Mouse (Mus musculus) neural tube, embryonic 12.5 days (tissue): ENCODE measurements around the gene Mef2c. TPM values are rescaled to one million over a fixed set of nuclear protein-coding genes. Genes with fewer than 3 reads are reported as not detected.

ENCODE experiments used
- ATAC-seq: fragments of 200-750 bp; cut with Nextera tagmentation; 2 replicates; pipeline ENCODE4 v1.8.0; 2017; ENCODE audit warnings: low read depth, mild to moderate bottlenecking, moderate TSS enrichment, moderate library complexity; ENCODE audit not compliant: low FRiP score
- H3K27ac ChIP-seq: fragments of 300-500 bp; sonication (generic); 2 replicates; pipeline ENCODE4 v1.5.1; 2016
- H3K27me3 ChIP-seq: fragments of 300-500 bp; sonication (generic); replicated peaks from 2 replicates; pipeline ENCODE4 v1.6.1; 2016; ENCODE audit warnings: mild to moderate bottlenecking
- H3K36me3 ChIP-seq: fragments of 300-500 bp; sonication (generic); 2 replicates; pipeline ENCODE4 v1.6.1; 2016; ENCODE audit warnings: mild to moderate bottlenecking
- H3K4me1 ChIP-seq: fragments of 300-500 bp; sonication (generic); 2 replicates; pipeline ENCODE4 v1.6.1; 2016
- H3K4me2 ChIP-seq: fragments of 300-500 bp; sonication (generic); replicated peaks from 2 replicates; pipeline ENCODE4 v1.6.1; 2016; ENCODE audit warnings: mild to moderate bottlenecking
- H3K4me3 ChIP-seq: fragments of 300-500 bp; sonication (generic); 2 replicates; pipeline ENCODE4 v1.5.1; 2016
- H3K9ac ChIP-seq: fragments of 300-500 bp; sonication (generic); 2 replicates; pipeline ENCODE4 v1.6.1; 2016; ENCODE audit warnings: mild to moderate bottlenecking
- H3K9me3 ChIP-seq: fragments of 300-500 bp; sonication (generic); 2 replicates; pipeline ENCODE4 v1.6.1; 2016; ENCODE audit warnings: mild to moderate bottlenecking
- WGBS: fragments of 180-500 bp; shearing (Covaris S2); methylation state at CpG from one replicate; pipeline ENCODE4 v1.1.7; 2016; 5-methylcytosine and 5-hydroxymethylcytosine counted together
- polyA plus RNA-seq: library from polyadenylated mRNA; unstranded; fragments of >200 nt; fragmentation: Nextera tagmentation; extraction: Ambion mirVana; gene quantifications from 2 replicates; pipeline ENCODE4 v1.2.1, GENCODE M21; 2016

Mef2c gene
- polyA plus RNA-seq, 1 experiment from 2014 or later, result 32.8 TPM

DNA sequence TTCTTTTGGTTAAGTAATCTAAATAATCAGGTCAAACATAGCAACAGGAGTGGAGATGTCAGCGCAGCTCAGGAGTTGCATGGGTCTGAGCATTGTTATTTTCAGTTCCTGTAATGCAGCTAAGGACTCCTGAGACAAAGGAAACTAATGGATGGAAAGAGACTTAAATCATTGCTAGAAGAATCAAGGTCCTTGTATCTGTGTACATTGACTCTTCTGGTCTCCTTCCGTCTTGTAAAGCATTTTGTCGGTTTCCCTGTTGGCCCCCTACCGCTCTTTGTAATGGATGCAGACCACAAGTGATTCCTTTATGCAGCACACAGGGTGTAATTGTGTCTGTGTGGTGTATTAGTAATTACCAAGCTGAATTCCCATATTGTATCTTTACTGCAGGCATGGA lies 101.0 kb downstream of the Mef2c start:
- peak; percentile 62 for ATAC-seq
- H3K4me1 ChIP-seq, result peaks cover 9% of the 10 kb centered on the region; the same call in 1 of the 2 replicates
- H3K4me3 ChIP-seq, result no peak overlapping the region
- peak overlapping the region; percentile 18; the same call in 1 of the 2 replicates for H3K4me2 ChIP-seq
- H3K9me3 ChIP-seq, result no peaks in the 10 kb centered on the region
- no peak overlapping the region for H3K9ac ChIP-seq
- 16% methylated on average over 4 of the region's 4 CpGs for WGBS
- no peaks in the 10 kb centered on the region for H3K36me3 ChIP-seq
- no peak overlapping the region for H3K27ac ChIP-seq
- H3K27me3 ChIP-seq, result no peaks in the 10 kb centered on the region; the same call in 1 of the 2 replicates

DNA sequence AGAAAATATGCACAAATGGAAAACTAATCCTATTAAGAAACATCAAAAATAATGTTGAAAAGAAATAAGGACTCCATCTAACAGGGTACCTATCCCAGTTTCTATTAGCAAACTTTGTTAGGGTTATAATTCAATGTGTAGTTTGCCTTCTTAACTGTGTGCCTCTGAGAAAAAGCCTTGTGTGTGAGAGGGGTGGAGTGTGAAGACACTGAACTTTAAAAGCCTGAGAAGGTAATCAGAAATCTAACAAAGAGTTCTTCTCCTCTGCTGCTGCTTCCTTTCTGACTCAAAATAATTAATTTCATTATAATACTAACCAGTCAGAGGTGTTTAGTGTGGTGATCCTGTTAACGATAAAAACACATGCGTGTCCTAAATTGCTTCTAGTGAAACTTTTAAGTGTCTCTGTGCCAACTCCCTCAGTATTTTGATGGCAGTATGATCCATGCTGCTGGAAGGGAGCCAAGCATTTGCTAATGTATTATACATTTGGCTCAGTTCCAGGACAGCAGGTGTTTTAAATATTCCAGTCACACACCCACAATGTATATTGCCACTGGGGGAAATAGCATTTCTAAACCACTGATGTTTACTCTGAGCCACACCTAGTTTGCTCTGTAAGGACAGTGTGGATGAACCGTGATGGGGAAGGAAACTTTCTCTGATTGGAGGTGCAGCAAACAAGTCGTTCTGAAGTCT lies 104.2 kb downstream of the Mef2c start:
- ATAC-seq, result 0 out of 2 replicates have a peak, but pooled peaks have one; percentile 21

DNA sequence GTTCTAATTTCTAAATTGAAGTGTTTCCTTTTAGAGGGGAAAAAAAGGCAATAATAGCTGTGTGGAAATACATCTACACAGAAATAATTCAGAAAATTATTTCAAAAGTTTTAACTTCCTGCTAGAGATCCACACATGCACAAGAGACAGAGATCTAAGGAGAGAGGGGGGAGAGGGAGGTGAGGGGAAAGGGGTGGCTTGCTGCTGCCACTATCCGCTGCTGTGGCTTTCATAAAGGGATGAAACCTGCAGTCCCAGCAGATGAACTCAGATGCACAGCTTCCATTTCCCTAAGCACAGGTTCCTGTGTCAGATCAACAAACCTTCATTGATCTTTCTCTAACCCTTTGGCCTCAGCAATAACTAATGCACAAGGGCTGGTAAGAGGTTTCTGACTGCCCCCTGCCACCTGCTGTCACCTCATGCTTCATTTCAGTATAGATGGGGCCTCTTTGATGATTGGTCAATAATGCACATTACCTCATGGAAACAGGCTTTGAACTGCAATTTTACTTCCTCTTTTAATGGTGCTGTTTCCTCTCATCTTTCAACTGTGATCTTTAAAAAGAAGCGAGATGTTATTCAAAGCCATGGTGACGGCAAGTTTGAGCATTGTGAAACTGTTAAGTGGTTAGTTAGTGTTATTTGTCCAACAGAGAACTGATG lies 105.2 kb downstream of the Mef2c start:
- no peak overlapping the region for H3K27ac ChIP-seq
- H3K36me3 ChIP-seq, result no peaks in the 10 kb centered on the region
- H3K4me1 ChIP-seq, result peaks cover 9% of the 10 kb centered on the region; the same call in 1 of the 2 replicates
- no peaks in the 10 kb centered on the region for H3K9me3 ChIP-seq
- WGBS, result 55% methylated on average over 3 of the region's 3 CpGs
- no peak overlapping the region for H3K4me3 ChIP-seq
- no peaks in the 10 kb centered on the region; the same call in 1 of the 2 replicates for H3K27me3 ChIP-seq
- no peak overlapping the region for H3K9ac ChIP-seq
- ATAC-seq, result no peak
- no peak overlapping the region for H3K4me2 ChIP-seq

More for the DNA sequence above, 104.2 kb downstream of the Mef2c start:
- H3K9me3 ChIP-seq, result no peaks in the 10 kb centered on the region
- H3K4me3 ChIP-seq, result no peak overlapping the region
- H3K27me3 ChIP-seq, result no peaks in the 10 kb centered on the region; the same call in 1 of the 2 replicates
- H3K4me1 ChIP-seq, result peaks cover 9% of the 10 kb centered on the region; the same call in 1 of the 2 replicates
- no peak overlapping the region for H3K9ac ChIP-seq
- 59% methylated on average over 4 of the region's 4 CpGs for WGBS
- H3K4me2 ChIP-seq, result no peak overlapping the region
- H3K36me3 ChIP-seq, result no peaks in the 10 kb centered on the region
- no peak overlapping the region for H3K27ac ChIP-seq

DNA sequence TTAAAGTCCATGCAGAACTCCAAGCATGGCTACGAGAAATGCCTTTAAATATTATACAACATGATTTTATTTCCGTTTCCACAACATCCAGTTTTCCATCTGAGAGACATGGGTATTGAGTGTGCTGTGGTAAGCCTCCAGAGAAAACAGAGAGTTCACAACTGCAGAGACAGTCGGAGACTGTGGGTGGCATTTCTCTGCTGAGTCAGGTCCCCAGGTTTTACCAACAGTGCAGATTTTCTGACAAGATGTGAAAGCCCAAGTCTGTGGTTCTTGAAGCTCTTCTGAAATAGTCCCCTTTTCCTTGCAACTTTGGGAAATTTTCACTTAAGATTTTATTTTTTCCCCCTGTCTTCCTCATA lies 105.7 kb downstream of the Mef2c start:
- Histone ChIP-seq H3K9me3 (no peaks in the 10 kb centered on the region), H3K4me3 (no peak overlapping the region), H3K9ac (no peak overlapping the region), H3K4me2 (no peak overlapping the region), H3K36me3 (no peaks in the 10 kb centered on the region), H3K4me1 (peaks cover 9% of the 10 kb centered on the region; the same call in 1 of the 2 replicates), H3K27ac (no peak overlapping the region), H3K27me3 (no peaks in the 10 kb centered on the region; the same call in 1 of the 2 replicates)
- no peak for ATAC-seq
- 71% methylated on average over 3 of the region's 3 CpGs for WGBS

DNA sequence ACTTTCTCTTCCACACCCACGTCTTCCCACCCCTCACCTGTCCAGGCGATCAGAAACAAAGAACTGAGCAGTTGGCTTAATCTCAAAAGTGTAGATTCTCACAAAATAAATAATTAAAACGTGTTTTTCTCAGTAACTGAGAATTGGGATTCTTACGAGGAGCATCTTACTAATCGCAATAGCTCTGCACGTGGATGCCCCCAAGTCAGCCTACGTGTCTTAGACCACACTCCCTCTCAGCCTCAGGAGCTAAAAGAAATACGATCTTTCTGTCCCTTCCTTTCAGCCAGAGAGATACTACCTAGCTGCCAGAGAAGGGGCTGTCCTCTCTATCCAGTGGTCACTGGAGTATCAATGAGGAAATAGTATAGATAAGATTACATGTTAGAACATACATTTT lies 106.3 kb downstream of the Mef2c start:
- no peak for ATAC-seq
- no peak overlapping the region for H3K4me2 ChIP-seq
- H3K4me3 ChIP-seq, result no peak overlapping the region
- H3K27me3 ChIP-seq, result no peaks in the 10 kb centered on the region; the same call in 1 of the 2 replicates
- no peak overlapping the region for H3K27ac ChIP-seq
- no peaks in the 10 kb centered on the region for H3K9me3 ChIP-seq
- H3K4me1 ChIP-seq, result peaks cover 6% of the 10 kb centered on the region; the same call in 1 of the 2 replicates
- 86% methylated on average over 8 of the region's 8 CpGs for WGBS
- no peaks in the 10 kb centered on the region for H3K36me3 ChIP-seq
- no peak overlapping the region for H3K9ac ChIP-seq

DNA sequence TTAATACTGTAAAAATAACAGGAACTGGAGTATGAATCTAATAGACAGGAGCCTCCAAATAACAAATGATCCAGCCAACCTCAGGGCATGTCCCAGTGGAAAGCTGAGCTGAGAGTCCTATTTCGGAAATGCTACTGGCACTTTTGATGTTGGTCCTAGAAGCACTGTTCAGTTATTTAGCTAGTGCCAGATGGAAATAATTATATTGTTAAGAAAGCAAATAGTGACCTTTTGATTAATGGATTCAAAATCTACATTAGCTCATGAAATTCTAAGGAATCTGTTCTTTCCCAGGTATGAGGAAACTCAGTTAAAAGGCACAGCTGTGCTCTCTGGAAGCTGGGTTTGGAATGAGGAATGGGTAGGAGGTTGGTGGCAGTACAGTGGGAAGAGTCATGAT lies 108.4 kb downstream of the Mef2c start:
- no peak overlapping the region for H3K9ac ChIP-seq

DNA sequence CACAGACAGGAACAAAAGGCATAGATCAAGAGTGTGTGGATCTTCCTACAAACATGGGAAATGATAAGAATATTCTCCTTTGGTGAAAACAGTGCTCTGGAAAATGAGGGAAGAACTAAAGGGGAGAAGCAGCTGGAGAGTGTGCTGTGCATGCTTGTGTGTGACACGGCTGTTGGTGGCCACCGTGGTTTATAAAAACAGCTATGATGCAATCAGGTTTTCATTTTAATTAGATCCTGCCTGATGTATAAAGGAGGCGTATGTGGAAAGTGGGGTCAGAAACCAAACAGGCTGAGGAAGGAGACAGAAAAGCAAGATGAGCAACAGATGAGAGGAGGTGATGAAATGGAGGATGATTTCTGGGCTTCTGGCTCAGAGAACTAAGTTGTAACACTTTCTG lies 112.0 kb downstream of the Mef2c start:
- Histone ChIP-seq H3K9me3 (no peaks in the 10 kb centered on the region), H3K27me3 (no peaks in the 10 kb centered on the region), H3K4me3 (no peak overlapping the region), H3K36me3 (no peaks in the 10 kb centered on the region), H3K4me1 (no peaks in the 10 kb centered on the region), H3K27ac (no peak overlapping the region), H3K9ac (no peak overlapping the region), H3K4me2 (no peak overlapping the region)
- 92% methylated on average over 3 of the region's 3 CpGs for WGBS
- ATAC-seq, result no peak

More for the DNA sequence above, 108.4 kb downstream of the Mef2c start:
- Histone ChIP-seq H3K27ac (no peak overlapping the region), H3K9me3 (no peaks in the 10 kb centered on the region), H3K36me3 (no peaks in the 10 kb centered on the region), H3K4me3 (no peak overlapping the region), H3K4me1 (peaks cover 6% of the 10 kb centered on the region; the same call in 1 of the 2 replicates), H3K4me2 (no peak overlapping the region), H3K27me3 (no peaks in the 10 kb centered on the region; the same call in 1 of the 2 replicates)
- no peak for ATAC-seq
- 84% methylated on average over 1 of the region's 1 CpGs for WGBS

DNA sequence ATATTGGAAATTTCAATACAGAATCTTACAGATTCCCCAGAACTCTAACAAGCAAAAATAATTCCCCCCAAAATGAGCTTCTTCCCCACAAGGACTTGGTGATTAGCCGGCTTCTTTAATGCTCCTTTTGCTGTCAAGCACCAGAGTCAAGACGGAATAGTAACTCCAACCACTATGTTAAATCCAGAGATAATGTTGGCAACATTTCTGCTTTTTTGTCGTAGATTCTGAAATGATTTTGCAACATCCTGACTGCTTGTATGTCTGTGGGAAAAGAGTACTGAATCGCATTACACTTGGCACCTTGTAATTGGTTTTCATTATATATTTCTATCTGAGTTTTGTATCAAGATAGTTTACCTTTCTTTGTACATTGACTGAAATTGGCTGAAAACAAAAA lies 120.8 kb downstream of the Mef2c start:
- H3K27ac ChIP-seq, result no peak overlapping the region
- H3K9me3 ChIP-seq, result no peaks in the 10 kb centered on the region
- H3K4me2 ChIP-seq, result no peak overlapping the region
- H3K4me3 ChIP-seq, result no peak overlapping the region
- no peaks in the 10 kb centered on the region for H3K27me3 ChIP-seq
- H3K36me3 ChIP-seq, result no peaks in the 10 kb centered on the region
- 94% methylated on average over 4 of the region's 4 CpGs for WGBS
- H3K9ac ChIP-seq, result no peak overlapping the region
- no peaks in the 10 kb centered on the region for H3K4me1 ChIP-seq
- no peak for ATAC-seq

DNA sequence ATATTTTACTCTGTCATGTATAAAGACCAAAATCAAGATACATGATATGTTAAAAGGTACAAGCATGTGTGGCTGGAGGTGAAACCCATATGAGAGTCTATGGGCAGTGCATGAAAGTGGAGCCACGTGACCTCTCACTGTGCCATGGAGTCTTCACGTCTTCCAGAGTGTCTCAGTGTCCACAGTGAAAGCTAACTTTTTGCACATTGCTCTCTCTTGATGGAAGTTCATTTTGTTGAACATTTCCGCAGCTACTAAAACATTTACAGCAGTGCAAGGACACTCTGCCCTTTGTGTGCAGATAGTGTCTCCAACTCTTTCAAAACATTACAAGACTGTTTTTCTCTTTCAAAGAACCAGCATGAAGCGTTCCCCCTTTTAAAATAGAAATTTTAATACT lies 123.6 kb downstream of the Mef2c start:
- Histone ChIP-seq H3K4me1 (no peaks in the 10 kb centered on the region), H3K9me3 (no peaks in the 10 kb centered on the region), H3K36me3 (no peaks in the 10 kb centered on the region), H3K27me3 (no peaks in the 10 kb centered on the region), H3K4me3 (no peak overlapping the region), H3K9ac (no peak overlapping the region), H3K27ac (no peak overlapping the region), H3K4me2 (no peak overlapping the region)
- ATAC-seq, result no peak
- WGBS, result 87% methylated on average over 4 of the region's 4 CpGs

DNA sequence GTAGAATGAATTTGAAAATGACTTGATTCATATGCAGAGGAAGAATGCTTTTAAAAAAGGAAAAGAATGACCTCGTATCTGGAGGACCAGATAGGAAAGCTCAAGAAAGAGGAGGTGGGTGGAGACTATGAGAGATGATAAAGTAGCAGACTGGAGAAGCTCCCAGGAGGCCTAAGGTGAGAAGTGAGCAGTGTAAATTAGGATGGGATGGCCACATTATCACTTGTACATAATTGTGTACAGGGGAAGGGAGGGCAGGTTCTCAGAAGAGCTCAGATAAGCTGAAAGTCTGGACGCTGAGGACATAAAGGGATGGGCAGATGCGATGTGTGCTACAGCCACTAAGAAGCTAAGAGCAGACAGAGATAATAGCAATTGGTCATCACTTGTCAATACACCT lies 124.3 kb downstream of the Mef2c start:
- Histone ChIP-seq H3K9ac (no peak overlapping the region), H3K27me3 (no peaks in the 10 kb centered on the region), H3K4me1 (no peaks in the 10 kb centered on the region), H3K4me3 (no peak overlapping the region), H3K27ac (no peak overlapping the region), H3K4me2 (no peak overlapping the region), H3K36me3 (no peaks in the 10 kb centered on the region), H3K9me3 (no peaks in the 10 kb centered on the region)
- no peak for ATAC-seq
- WGBS, result 80% methylated on average over 3 of the region's 3 CpGs

DNA sequence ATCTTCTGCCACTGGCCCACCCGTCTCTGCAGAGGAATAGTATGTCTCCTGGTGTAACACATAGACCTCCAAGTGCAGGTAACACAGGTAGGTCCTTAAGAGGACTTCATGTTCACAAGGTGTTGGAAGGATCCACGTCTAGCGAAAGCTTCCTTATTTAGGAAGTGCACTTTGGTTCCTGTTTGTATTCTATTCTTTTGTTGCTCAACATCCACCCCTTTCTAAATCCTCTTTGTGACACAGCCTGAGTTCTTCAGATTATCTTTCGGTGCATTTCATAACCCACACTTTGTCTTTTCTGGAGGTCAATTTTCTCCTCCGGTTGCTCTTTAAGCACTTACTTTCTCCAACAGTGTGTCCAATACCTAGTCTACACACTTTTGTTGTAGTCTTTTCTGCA lies 129.3 kb downstream of the Mef2c start:
- H3K36me3 ChIP-seq, result no peaks in the 10 kb centered on the region
- WGBS, result 93% methylated on average over 5 of the region's 5 CpGs
- no peaks in the 10 kb centered on the region for H3K9me3 ChIP-seq
- no peak for ATAC-seq
- H3K27ac ChIP-seq, result no peak overlapping the region
- no peak overlapping the region for H3K4me3 ChIP-seq
- H3K4me2 ChIP-seq, result no peak overlapping the region
- H3K4me1 ChIP-seq, result no peaks in the 10 kb centered on the region
- no peak overlapping the region for H3K9ac ChIP-seq
- no peaks in the 10 kb centered on the region for H3K27me3 ChIP-seq

DNA sequence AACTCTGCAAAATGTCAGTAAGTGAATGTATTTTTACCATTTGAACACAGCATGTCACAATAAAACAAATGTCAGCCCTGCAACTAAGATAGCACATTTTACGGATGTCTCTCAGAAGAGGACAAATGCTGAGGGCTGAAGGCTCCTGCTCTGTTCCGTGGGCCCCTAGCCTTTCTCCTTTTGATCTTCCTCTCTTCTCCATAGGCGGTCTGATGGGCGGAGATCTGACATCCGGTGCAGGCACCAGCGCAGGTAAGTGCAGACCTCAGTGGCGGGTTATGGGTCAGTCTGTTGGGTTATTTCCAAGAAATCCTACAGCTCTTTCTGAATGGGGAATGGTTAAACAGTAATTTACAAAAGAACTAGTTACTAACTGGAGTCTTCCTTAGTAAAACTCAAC lies 131.4 kb downstream of the Mef2c start:
- no peak for ATAC-seq
- Histone ChIP-seq H3K27me3 (no peaks in the 10 kb centered on the region), H3K9ac (no peak overlapping the region), H3K9me3 (no peaks in the 10 kb centered on the region), H3K4me1 (no peaks in the 10 kb centered on the region), H3K36me3 (no peaks in the 10 kb centered on the region), H3K4me2 (no peak overlapping the region), H3K27ac (no peak overlapping the region), H3K4me3 (no peak overlapping the region)
- 25% methylated on average over 7 of the region's 7 CpGs for WGBS
